Mouse (Mus musculus): Measurements from ENCODE around the gene Hcrtr1.

The Hcrtr1 gene

GRCm38 (mm10) chr4:130139214-130139492, at the start of gene Hcrtr1:
Gene Hcrtr1, minus strand, starts transcription at chr4:130139359.
- DNase-seq = no peak

- DNase-seq = peak; percentile 26 to 36
Measured at GRCm38 (mm10) chr4:130188806-130189297, 49.7 kb upstream of the Hcrtr1 start.

GRCm38 (mm10) chr4:130186891-130187290, 47.7 kb upstream of the Hcrtr1 start:
- no peak for DNase-seq

- DNase-seq = no peak
Measured at GRCm38 (mm10) chr4:130186450-130186849, 47.3 kb upstream of the Hcrtr1 start.

- DNase-seq = no peak
Measured at GRCm38 (mm10) chr4:130183879-130184278, 44.7 kb upstream of the Hcrtr1 start.

GRCm38 (mm10) chr4:130183023-130183422, 43.9 kb upstream of the Hcrtr1 start:
- DNase-seq = no peak

GRCm38 (mm10) chr4:130181886-130182285, 42.7 kb upstream of the Hcrtr1 start:
- no peak for DNase-seq

GRCm38 (mm10) chr4:130180909-130181602, 41.9 kb upstream of the Hcrtr1 start:
- no peak for DNase-seq

- no peak for DNase-seq
Measured at GRCm38 (mm10) chr4:130179876-130180275, 40.7 kb upstream of the Hcrtr1 start.

GRCm38 (mm10) chr4:130177536-130177935, 38.4 kb upstream of the Hcrtr1 start:
- no peak for DNase-seq

GRCm38 (mm10) chr4:130177087-130177486, 37.9 kb upstream of the Hcrtr1 start:
- no peak for DNase-seq

GRCm38 (mm10) chr4:130176156-130176720, 37.1 kb upstream of the Hcrtr1 start:
- no peak for DNase-seq

GRCm38 (mm10) chr4:130175072-130175711, 36.0 kb upstream of the Hcrtr1 start, which contains the start of gene Tinagl1:
Gene Tinagl1, minus strand, starts transcription at chr4:130175122.
- no peak for DNase-seq

- DNase-seq = no peak
Measured at GRCm38 (mm10) chr4:130174335-130175031, 35.3 kb upstream of the Hcrtr1 start.

- DNase-seq = no peak
Measured at GRCm38 (mm10) chr4:130173911-130174311, 34.8 kb upstream of the Hcrtr1 start.

- no peak for DNase-seq
Measured at GRCm38 (mm10) chr4:130173060-130173822, 34.1 kb upstream of the Hcrtr1 start.

GRCm38 (mm10) chr4:130171951-130172765, 33.0 kb upstream of the Hcrtr1 start:
- no peak for DNase-seq

GRCm38 (mm10) chr4:130170362-130170761, 31.2 kb upstream of the Hcrtr1 start:
- DNase-seq = no peak

- no peak for DNase-seq
Measured at GRCm38 (mm10) chr4:130169411-130169971, 30.3 kb upstream of the Hcrtr1 start.

- no peak for DNase-seq
Measured at GRCm38 (mm10) chr4:130168280-130169183, 29.4 kb upstream of the Hcrtr1 start.

All from thymus, adult 18-20 months (tissue).